ENCODE assay signal across 10 mouse cellular contexts in genomic region chr14:122477971-122478573, GRCm38 (mm10). TPM values are rescaled to one million over a fixed set of nuclear protein-coding genes. Genes with fewer than 3 reads are reported as not detected.
DNase-seq lines count a peak whose midpoint lies in the region; ATAC-seq and TF ChIP-seq lines count a peak whose summit lies in the region.
"Had no signal": no experiment of that assay in that cellular context is flagged by ENCODE, and none has a peak within 500 bp of the region (broad histone marks: within the 10 kb centered on the region; RNA-seq: fewer than 3 reads in every experiment).

No protein-coding gene starts in this region.

- ATAC-seq in cerebellum, adult (ENCODE audit: insufficient number of reproducible peaks, low FRiP score, low TSS enrichment) = no peak
- no peak for ATAC-seq in hindbrain, embryonic 12.5 days (ENCODE audit: low FRiP score)
- ATAC-seq in midbrain, embryonic 14.5 days (ENCODE audit: low FRiP score, low TSS enrichment) = no peak

- H3K4me3 ChIP-seq in hindbrain, embryonic 12.5 days = peak overlapping the region; percentile 72
- H3K4me3 ChIP-seq in midbrain, embryonic 14.5 days (replicated peaks; ENCODE audit: low read depth, low read length) = peak overlapping the region; percentile 52
- H3K4me3 ChIP-seq: liver, embryonic 15.5 days had no signal

- peaks cover 63% of the 10 kb centered on the region for H3K27me3 ChIP-seq in hindbrain, embryonic 12.5 days
- peaks cover 43% of the 10 kb centered on the region for H3K27me3 ChIP-seq in midbrain, embryonic 14.5 days (ENCODE audit: control insufficient read depth, insufficient read depth, low read length)

- no peaks in the 10 kb centered on the region for H3K36me3 ChIP-seq in hindbrain, embryonic 12.5 days
- H3K36me3 ChIP-seq in midbrain, embryonic 14.5 days (ENCODE audit: control insufficient read depth, insufficient read depth, low read length) = no peaks in the 10 kb centered on the region
- H3K36me3 ChIP-seq: liver, embryonic 15.5 days had no signal

- WGBS in hindbrain, embryonic 12.5 days = 3% methylated on average over 9 of the region's 9 CpGs
- 2% methylated on average over 9 of the region's 9 CpGs for WGBS in midbrain, embryonic 14.5 days

- H3K4me2 ChIP-seq in hindbrain, embryonic 12.5 days (replicated peaks) = peak overlapping the region; percentile 56
- peak overlapping the region; percentile 56 for H3K4me2 ChIP-seq in midbrain, embryonic 14.5 days (ENCODE audit: low read length)
- H3K4me2 ChIP-seq: liver, embryonic 15.5 days had no signal

- peak overlapping the region; percentile 93 for H3K9ac ChIP-seq in hindbrain, embryonic 12.5 days
- H3K9ac ChIP-seq in midbrain, embryonic 14.5 days (replicated peaks; ENCODE audit: low read length) = peak overlapping the region; percentile 77
- H3K9ac ChIP-seq: liver, embryonic 15.5 days had no signal

- TF ChIP-seq CTCF in brain, embryonic 14.5 days (IDR thresholded peaks at IDR 0.05; ENCODE audit: borderline replicate concordance, extremely low read depth, insufficient read depth, insufficient read length) = no peak

- no peaks in the 10 kb centered on the region for H3K9me3 ChIP-seq in hindbrain, embryonic 12.5 days (replicated peaks)
- H3K9me3 ChIP-seq in midbrain, embryonic 14.5 days (ENCODE audit: control insufficient read depth, low read length) = no peaks in the 10 kb centered on the region
- H3K9me3 ChIP-seq: liver, embryonic 15.5 days had no signal

- peaks cover 34% of the 10 kb centered on the region for H3K4me1 ChIP-seq in hindbrain, embryonic 12.5 days
- no peaks in the 10 kb centered on the region for H3K4me1 ChIP-seq in midbrain, embryonic 14.5 days (ENCODE audit: control insufficient read depth, insufficient read depth, low read length)

- TF ChIP-seq POLR2A in brain, embryonic 14.5 days (IDR thresholded peaks at IDR 0.05; ENCODE audit: borderline replicate concordance, extremely low read depth, insufficient read depth, insufficient read length, poor library complexity, severe bottlenecking) = no peak

- peak; percentile 53 for DNase-seq in cerebellum, adult 9-10 months
- peak; percentile 58 for DNase-seq in brain, embryonic 14.5 days (ENCODE audit: low read depth)
- DNase-seq in midbrain, embryonic 14.5 days = peak; percentile 53
- no peak for DNase-seq in urinary bladder, postnatal 10 days (ENCODE audit: low spot score)
- DNase-seq in natural killer cell, adult 2 months (ENCODE audit: low spot score in 2 of 2) = no peak
- no peak for DNase-seq in kidney, adult 8-10 months

- peak overlapping the region; percentile 98 for H3K27ac ChIP-seq in hindbrain, embryonic 12.5 days
- H3K27ac ChIP-seq in midbrain, embryonic 14.5 days (replicated peaks; ENCODE audit: low read depth, low read length) = peak overlapping the region; percentile 94
- H3K27ac ChIP-seq: liver, embryonic 15.5 days had no signal

RNA-seq across cellular contexts. Expression of gene Zic2, which starts 2.8 kb away (rescaled TPM):
- 51.8 and 66.8 TPM in 2 replicates for polyA plus RNA-seq in brain, embryonic 14.5 days (2012; rRNA removed)
- 18.3 TPM in 2 replicates for polyA plus RNA-seq in hindbrain, embryonic 12.5 days (2016; fragmentation: Nextera tagmentation; extraction: Ambion mirVana)
- polyA plus RNA-seq in midbrain, embryonic 14.5 days (2014; fragmentation: Nextera tagmentation; extraction: Ambion mirVana) = 10.3 and 10.8 TPM in 2 replicates
- polyA plus RNA-seq: heart, embryonic 14.5 days; liver, embryonic 15.5 days had no signal

RNA-seq across cellular contexts. Expression of gene Gm10837, which starts 12.3 kb away (rescaled TPM):
- 0.16 and 0.25 TPM in 2 replicates for polyA plus RNA-seq in brain, embryonic 14.5 days (2012; rRNA removed)
- 0.55 and 0.58 TPM in 2 replicates for polyA plus RNA-seq in hindbrain, embryonic 12.5 days (2016; fragmentation: Nextera tagmentation; extraction: Ambion mirVana)
- polyA plus RNA-seq in midbrain, embryonic 14.5 days (2014; fragmentation: Nextera tagmentation; extraction: Ambion mirVana) = 0.38 and 0.72 TPM in 2 replicates
- polyA plus RNA-seq: heart, embryonic 14.5 days; liver, embryonic 15.5 days had no signal

RNA-seq across cellular contexts. Expression of gene Zic5, which starts 12.6 kb away (rescaled TPM):
- polyA plus RNA-seq in brain, embryonic 14.5 days (2012; rRNA removed) = 10.4 and 18.6 TPM in 2 replicates
- polyA plus RNA-seq in hindbrain, embryonic 12.5 days (2016; fragmentation: Nextera tagmentation; extraction: Ambion mirVana) = 18.1 and 25.0 TPM in 2 replicates
- polyA plus RNA-seq in midbrain, embryonic 14.5 days (2014; fragmentation: Nextera tagmentation; extraction: Ambion mirVana) = 9.9 and 14.9 TPM in 2 replicates
- polyA plus RNA-seq: liver, embryonic 15.5 days had no signal

RNA-seq across cellular contexts. Expression of gene Gm5089, which starts 27.2 kb away (rescaled TPM):
- 0.16 and 0.52 TPM in 2 replicates for polyA plus RNA-seq in brain, embryonic 14.5 days (2012; rRNA removed)
- polyA plus RNA-seq in hindbrain, embryonic 12.5 days (2016; fragmentation: Nextera tagmentation; extraction: Ambion mirVana) = 2.8 and 4.0 TPM in 2 replicates
- 0.70 and 0.75 TPM in 2 replicates for polyA plus RNA-seq in midbrain, embryonic 14.5 days (2014; fragmentation: Nextera tagmentation; extraction: Ambion mirVana)
- polyA plus RNA-seq: heart, embryonic 14.5 days; liver, embryonic 15.5 days had no signal

RNA-seq across cellular contexts. Expression of gene Pcca, which starts 56.1 kb away (rescaled TPM):
- 22.4 and 22.7 TPM in 2 replicates for polyA plus RNA-seq in brain, embryonic 14.5 days (2012; rRNA removed)
- 33.4 and 34.9 TPM in 2 replicates for polyA plus RNA-seq in hindbrain, embryonic 12.5 days (2016; fragmentation: Nextera tagmentation; extraction: Ambion mirVana)
- 19.1 and 29.9 TPM in 2 replicates for polyA plus RNA-seq in midbrain, embryonic 14.5 days (2014; fragmentation: Nextera tagmentation; extraction: Ambion mirVana)

Comparison
In these comparisons a context has a peak if more than half of its experiments do, and no peak if none do; other contexts are left out.
1. DNase-seq: peak in cerebellum, adult 9-10 months (single experiment), brain, embryonic 14.5 days (single experiment) and midbrain, embryonic 14.5 days (single experiment); none in urinary bladder, postnatal 10 days (single experiment), natural killer cell, adult 2 months (0 of 2) and kidney, adult 8-10 months (0 of 2).